Comparison of ENCODE assay signal across 27 mouse cellular contexts in genomic region chr10:99330519-99330918, GRCm38 (mm10).
DNase-seq lines count a peak whose midpoint lies in the region; ATAC-seq and TF ChIP-seq lines count a peak whose summit lies in the region.
"Had no signal": no experiment of that assay in that cellular context is flagged by ENCODE, and none has a peak within 500 bp of the region (broad histone marks: within the 10 kb centered on the region; RNA-seq: fewer than 3 reads in every experiment).

No protein-coding gene starts in this region.

- H3K27ac ChIP-seq in forebrain, postnatal 0 days (ENCODE audit: low read depth, low read length), result no peak overlapping the region
- H3K27ac ChIP-seq in forebrain, embryonic 13.5 days, result no peak overlapping the region
- no peak overlapping the region for H3K27ac ChIP-seq in embryonic facial prominence, embryonic 10.5 days (replicated peaks)
- H3K27ac ChIP-seq in limb, embryonic 10.5 days, result peak overlapping the region; percentile 60
- H3K27ac ChIP-seq in intestine, postnatal 0 days (ENCODE audit: low read depth, low read length), result no peak overlapping the region
- H3K27ac ChIP-seq: embryonic facial prominence, embryonic 15.5 days; forebrain, embryonic 15.5 days; hindbrain, embryonic 10.5 days; intestine, embryonic 15.5 days; limb, embryonic 12.5 days; liver, embryonic 15.5 days had no signal

- TF ChIP-seq CTCF in forebrain, postnatal 0 days (IDR thresholded peaks at IDR 0.05; ENCODE audit: low read depth), result no peak
- no peak for TF ChIP-seq CTCF in intestine, postnatal 0 days (IDR thresholded peaks at IDR 0.05; ENCODE audit: low read depth)

- no peak overlapping the region for H3K9ac ChIP-seq in forebrain, postnatal 0 days
- no peak overlapping the region for H3K9ac ChIP-seq in forebrain, embryonic 13.5 days
- no peak overlapping the region for H3K9ac ChIP-seq in intestine, postnatal 0 days (ENCODE audit: low read depth, low read length)
- H3K9ac ChIP-seq: embryonic facial prominence, embryonic 15.5 days; forebrain, embryonic 15.5 days; intestine, embryonic 15.5 days; limb, embryonic 12.5 days; liver, embryonic 15.5 days; lung, embryonic 14.5 days had no signal

- no peak overlapping the region for H3K4me2 ChIP-seq in forebrain, postnatal 0 days (ENCODE audit: low read depth)
- no peak overlapping the region for H3K4me2 ChIP-seq in forebrain, embryonic 13.5 days
- no peak overlapping the region for H3K4me2 ChIP-seq in intestine, postnatal 0 days (replicated peaks; ENCODE audit: low read depth)
- H3K4me2 ChIP-seq: embryonic facial prominence, embryonic 15.5 days; forebrain, embryonic 15.5 days; intestine, embryonic 15.5 days; limb, embryonic 12.5 days; liver, embryonic 15.5 days; lung, embryonic 14.5 days had no signal

- no peaks in the 10 kb centered on the region for H3K27me3 ChIP-seq in forebrain, postnatal 0 days (ENCODE audit: insufficient read depth, low read length)
- H3K27me3 ChIP-seq in forebrain, embryonic 13.5 days, result no peaks in the 10 kb centered on the region
- H3K27me3 ChIP-seq in embryonic facial prominence, embryonic 10.5 days (replicated peaks; ENCODE audit: low read depth, poor library complexity, severe bottlenecking), result no peaks in the 10 kb centered on the region
- no peaks in the 10 kb centered on the region for H3K27me3 ChIP-seq in limb, embryonic 10.5 days (ENCODE audit: low read depth, poor library complexity, severe bottlenecking)
- no peaks in the 10 kb centered on the region for H3K27me3 ChIP-seq in intestine, postnatal 0 days (replicated peaks; ENCODE audit: control insufficient read depth, insufficient read depth, low read length)
- H3K27me3 ChIP-seq: embryonic facial prominence, embryonic 15.5 days; forebrain, embryonic 15.5 days; intestine, embryonic 15.5 days; limb, embryonic 12.5 days; liver, embryonic 15.5 days had no signal

- no peak overlapping the region for H3K4me3 ChIP-seq in forebrain, postnatal 0 days (ENCODE audit: low read depth, low read length)
- no peak overlapping the region for H3K4me3 ChIP-seq in forebrain, embryonic 13.5 days
- H3K4me3 ChIP-seq in embryonic facial prominence, embryonic 10.5 days, result no peak overlapping the region
- no peak overlapping the region for H3K4me3 ChIP-seq in limb, embryonic 10.5 days
- H3K4me3 ChIP-seq in intestine, postnatal 0 days (ENCODE audit: low read depth, low read length), result no peak overlapping the region
- H3K4me3 ChIP-seq: embryonic facial prominence, embryonic 15.5 days; forebrain, embryonic 15.5 days; hindbrain, embryonic 10.5 days; intestine, embryonic 15.5 days; limb, embryonic 12.5 days; liver, embryonic 15.5 days had no signal

- WGBS in forebrain, postnatal 0 days, result 13% methylated on average over 7 of the region's 7 CpGs
- WGBS in forebrain, embryonic 13.5 days, result 11% methylated on average over 7 of the region's 7 CpGs
- WGBS in embryonic facial prominence, embryonic 10.5 days, result 28% methylated on average over 7 of the region's 7 CpGs
- WGBS in limb, embryonic 10.5 days, result 31% methylated on average over 7 of the region's 7 CpGs
- WGBS in intestine, postnatal 0 days, result 59% methylated on average over 7 of the region's 7 CpGs

- ATAC-seq in forebrain, postnatal 0 days, result peak; percentile 55; the same call in 1 of the 2 replicates
- no peak for ATAC-seq in forebrain, embryonic 13.5 days
- no peak for ATAC-seq in intestine, postnatal 0 days
- ATAC-seq: activated CD4-positive, CD25-positive, alpha-beta regulatory T cell, adult 4 months; forebrain, embryonic 15.5 days; hindbrain, embryonic 16.5 days; intestine, embryonic 15.5 days had no signal

- no peaks in the 10 kb centered on the region for H3K9me3 ChIP-seq in forebrain, postnatal 0 days (ENCODE audit: low read length)
- H3K9me3 ChIP-seq in forebrain, embryonic 13.5 days (replicated peaks), result no peaks in the 10 kb centered on the region
- no peaks in the 10 kb centered on the region for H3K9me3 ChIP-seq in embryonic facial prominence, embryonic 10.5 days
- no peaks in the 10 kb centered on the region for H3K9me3 ChIP-seq in limb, embryonic 10.5 days (replicated peaks)
- H3K9me3 ChIP-seq in intestine, postnatal 0 days (ENCODE audit: control insufficient read depth), result no peaks in the 10 kb centered on the region
- H3K9me3 ChIP-seq: embryonic facial prominence, embryonic 15.5 days; forebrain, embryonic 15.5 days; hindbrain, embryonic 10.5 days; intestine, embryonic 15.5 days; limb, embryonic 12.5 days; liver, embryonic 15.5 days had no signal

- no peak for DNase-seq in forebrain, postnatal 0 days
- peak; percentile 36 for DNase-seq in retina, postnatal 1 day
- no peak for DNase-seq in retina, embryonic 14.5 days (ENCODE audit: low spot score)
- DNase-seq in embryonic facial prominence, embryonic 10.5 days (ENCODE audit: low spot score), result peak; percentile 19
- no peak for DNase-seq in limb, embryonic 10.5 days (ENCODE audit: low spot score)
- no peak for DNase-seq in spleen, postnatal 10 days (ENCODE audit: low spot score in 2 of 2)
- DNase-seq: adrenal gland, adult 8-10 months; cerebellum, adult 9-10 months; cerebellum, postnatal 36 days; heart, postnatal 14 days; kidney, adult 8-10 months; kidney, postnatal 25 days; lung, embryonic 14.5 days; lung, postnatal 14 days; midbrain, embryonic 14.5 days; right cerebral cortex, postnatal 25 days; thymus, postnatal 14 days had no signal

- H3K36me3 ChIP-seq in forebrain, postnatal 0 days (ENCODE audit: insufficient read depth), result no peaks in the 10 kb centered on the region
- no peaks in the 10 kb centered on the region for H3K36me3 ChIP-seq in forebrain, embryonic 13.5 days (ENCODE audit: poor library complexity, severe bottlenecking)
- H3K36me3 ChIP-seq in embryonic facial prominence, embryonic 10.5 days (replicated peaks), result no peaks in the 10 kb centered on the region
- no peaks in the 10 kb centered on the region for H3K36me3 ChIP-seq in limb, embryonic 10.5 days
- H3K36me3 ChIP-seq in intestine, postnatal 0 days (ENCODE audit: control insufficient read depth, insufficient read depth), result no peaks in the 10 kb centered on the region
- H3K36me3 ChIP-seq: embryonic facial prominence, embryonic 15.5 days; forebrain, embryonic 15.5 days; hindbrain, embryonic 10.5 days; intestine, embryonic 15.5 days; limb, embryonic 12.5 days; liver, embryonic 15.5 days had no signal

- H3K4me1 ChIP-seq in forebrain, postnatal 0 days (ENCODE audit: insufficient read depth), result no peaks in the 10 kb centered on the region
- H3K4me1 ChIP-seq in forebrain, embryonic 13.5 days, result no peaks in the 10 kb centered on the region
- H3K4me1 ChIP-seq in embryonic facial prominence, embryonic 10.5 days, result peaks cover 9% of the 10 kb centered on the region
- H3K4me1 ChIP-seq in limb, embryonic 10.5 days, result peaks cover 13% of the 10 kb centered on the region
- H3K4me1 ChIP-seq in intestine, postnatal 0 days (replicated peaks; ENCODE audit: control insufficient read depth, insufficient read depth, low read length), result no peaks in the 10 kb centered on the region
- H3K4me1 ChIP-seq: embryonic facial prominence, embryonic 15.5 days; forebrain, embryonic 15.5 days; hindbrain, embryonic 10.5 days; intestine, embryonic 15.5 days; liver, embryonic 15.5 days had no signal

Comparison
In these comparisons a context has a peak if more than half of its experiments do, and no peak if none do; other contexts are left out.
1. DNase-seq: peak in retina, postnatal 1 day (single experiment) and embryonic facial prominence, embryonic 10.5 days (single experiment); none in forebrain, postnatal 0 days (single experiment), retina, embryonic 14.5 days (single experiment), limb, embryonic 10.5 days (single experiment) and spleen, postnatal 10 days (0 of 2).